Mouse (Mus musculus) T-cell, adult 2 months (primary cell): ENCODE measurements around the gene Prokr2.

Experiments
- DNase-seq: peaks from one replicate; pipeline ENCODE4 v3.0.0; 2022; ENCODE audit warnings: low spot score

Gene Prokr2

DNA sequence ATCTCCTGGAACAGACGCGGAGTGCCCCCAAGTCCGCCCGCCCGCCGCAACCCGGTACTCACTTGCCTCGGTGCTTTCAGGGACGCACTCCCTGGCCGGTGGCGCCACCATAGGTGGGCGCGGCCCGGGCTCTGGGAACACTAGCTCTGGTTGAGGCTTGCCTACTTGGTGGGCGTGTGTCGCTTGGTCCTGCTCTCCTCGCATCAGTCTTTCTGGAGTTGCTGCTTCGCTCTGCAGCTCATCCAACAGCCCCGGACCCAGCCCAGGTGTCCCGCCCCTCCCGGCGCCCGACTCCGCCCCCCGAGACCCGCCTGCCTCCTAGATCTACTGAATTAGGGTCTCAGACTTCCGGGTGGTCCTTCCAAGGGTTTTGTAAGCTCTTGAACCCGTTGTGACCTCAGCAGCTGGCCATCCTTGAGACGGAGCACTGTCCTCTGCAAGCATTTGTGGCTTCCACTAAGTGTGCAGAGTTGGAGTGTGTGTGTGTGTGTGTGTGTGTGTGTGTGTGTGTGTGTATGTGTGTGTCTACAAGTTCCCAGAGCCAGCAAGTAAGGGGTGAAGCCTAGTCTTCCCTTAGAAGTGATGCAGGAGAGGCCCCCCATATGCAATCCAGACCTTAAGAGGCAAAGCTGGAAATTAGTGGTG, at the start of gene Prokr2:
TSS of gene Prokr2 (minus strand) at position 254 of the 645 bp plus-strand sequence.
- no peak for DNase-seq

DNA sequence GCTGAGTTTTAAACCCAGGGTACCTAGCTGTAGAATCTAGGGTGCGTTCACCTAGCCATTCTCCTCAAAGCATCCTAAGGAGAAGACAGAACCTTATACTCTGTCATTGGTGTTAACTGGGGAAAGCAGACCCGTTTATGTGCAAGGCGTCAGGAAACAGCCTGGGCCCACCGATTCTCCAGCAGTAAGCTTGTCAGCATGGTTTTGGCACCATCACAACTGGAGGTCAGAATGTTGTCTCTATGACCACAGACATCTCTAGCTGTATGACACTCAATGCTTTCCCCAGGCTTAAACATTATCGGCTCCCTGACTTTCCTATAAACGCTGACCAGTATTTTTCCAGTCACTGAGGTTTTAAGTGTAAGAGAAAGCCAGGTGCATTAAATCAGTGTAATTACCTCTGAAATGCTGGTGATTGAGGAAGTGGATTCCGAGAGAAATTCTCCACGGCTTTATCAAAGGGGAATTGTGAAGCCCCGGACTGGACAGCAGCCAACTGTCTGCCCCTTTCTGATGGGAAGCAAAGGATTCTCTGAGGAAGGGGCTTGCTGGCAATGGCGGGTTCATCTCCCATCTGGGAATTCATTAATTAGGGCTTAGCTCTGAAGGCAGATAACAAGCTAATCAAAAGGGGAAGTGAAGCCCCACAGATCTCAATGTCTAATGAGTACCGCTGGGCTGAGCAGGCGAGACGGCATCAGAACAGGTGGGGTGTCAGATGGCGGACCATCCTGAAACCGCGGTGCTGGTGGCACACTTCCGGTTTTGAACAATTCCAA, 42.1 kb upstream of the Prokr2 start:
- no peak for DNase-seq

DNA sequence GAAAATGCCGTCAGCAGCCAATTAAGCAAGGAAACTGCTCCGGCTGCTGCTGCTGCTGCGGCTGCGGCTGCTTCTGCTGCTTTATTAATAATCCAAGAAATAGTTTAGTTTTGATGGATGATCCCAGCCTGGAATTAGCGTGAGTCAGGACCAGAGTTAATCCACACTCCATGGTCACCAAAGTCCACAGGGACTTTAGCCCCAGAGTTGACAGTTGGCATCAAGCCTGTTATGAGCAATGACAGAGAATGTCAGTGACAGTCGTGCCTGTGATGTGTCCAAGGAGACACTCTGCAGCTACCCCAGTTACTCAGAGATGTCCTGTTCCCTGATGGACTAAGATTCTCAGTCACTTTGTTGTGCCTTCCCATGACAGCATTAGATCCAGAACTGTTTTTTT, 40.3 kb upstream of the Prokr2 start:
- DNase-seq: no peak

DNA sequence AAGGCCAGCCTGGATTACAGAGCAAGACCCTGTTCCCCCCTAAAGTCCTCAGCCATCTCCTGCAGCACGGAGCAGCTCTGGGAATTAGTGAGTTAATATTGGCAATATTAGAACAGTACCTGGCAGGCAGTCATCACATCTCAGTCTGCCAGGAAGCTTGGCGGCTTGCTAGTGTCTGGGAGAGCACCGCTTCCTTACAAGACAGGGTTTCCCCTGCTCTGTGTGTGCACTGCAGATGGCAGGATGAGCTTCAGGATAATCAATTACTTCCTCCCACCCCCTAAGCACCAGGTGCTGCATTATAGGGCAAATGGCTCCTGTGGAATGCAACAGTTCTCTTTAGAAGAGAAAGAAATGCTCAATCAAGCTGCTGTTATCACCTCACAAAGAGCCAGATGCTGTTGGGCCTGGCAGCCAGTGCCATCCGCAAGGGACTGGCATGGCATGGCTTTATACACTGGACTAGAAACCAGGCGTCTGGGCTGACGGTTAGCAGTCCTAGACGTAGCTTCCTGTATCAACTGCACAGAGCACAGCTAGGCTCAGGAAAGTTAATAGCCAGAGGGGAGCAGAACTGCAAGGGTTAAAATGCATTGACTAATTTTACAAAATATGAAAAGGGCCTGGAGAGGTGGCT, 38.3 kb upstream of the Prokr2 start:
- DNase-seq: no peak

DNA sequence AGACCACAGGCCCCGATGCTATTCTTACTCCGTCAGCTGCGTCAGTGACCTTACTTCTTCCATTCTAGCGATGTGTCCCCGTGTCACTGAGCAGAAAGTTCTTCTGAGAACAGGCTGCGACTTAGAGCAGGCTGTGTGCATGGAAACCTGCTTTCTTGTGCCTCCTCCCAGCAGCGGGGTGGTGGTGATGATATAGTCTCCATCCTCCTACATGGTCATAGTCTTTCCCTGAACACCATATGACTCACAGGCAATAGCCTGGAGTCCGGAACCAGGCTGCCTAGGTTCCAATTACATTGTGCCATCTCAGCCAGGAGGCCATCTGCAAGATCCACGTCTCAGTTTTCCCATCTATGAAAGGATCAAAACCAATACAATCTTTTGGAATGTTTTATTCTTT, 37.6 kb upstream of the Prokr2 start:
- no peak for DNase-seq

DNA sequence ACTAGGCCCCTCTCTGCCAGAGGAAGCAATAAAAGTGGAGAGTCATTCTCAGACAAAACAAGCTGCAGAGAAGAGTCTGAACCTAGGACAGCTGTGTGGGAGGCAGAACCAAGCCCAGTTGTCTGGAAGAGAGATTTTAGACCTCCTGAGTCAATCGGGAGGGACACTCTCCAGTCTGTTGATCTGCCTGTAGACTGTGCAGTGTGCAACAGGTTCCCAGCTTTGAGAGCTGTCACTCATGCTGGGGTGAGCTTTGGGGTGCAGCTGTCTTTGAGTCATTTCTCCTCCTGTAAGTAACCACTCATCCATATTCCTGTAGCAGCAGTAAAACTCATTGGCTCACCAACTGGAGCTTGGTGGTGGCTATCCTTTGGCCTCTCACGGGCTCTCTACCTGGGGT, 33.2 kb upstream of the Prokr2 start:
- DNase-seq: no peak

DNA sequence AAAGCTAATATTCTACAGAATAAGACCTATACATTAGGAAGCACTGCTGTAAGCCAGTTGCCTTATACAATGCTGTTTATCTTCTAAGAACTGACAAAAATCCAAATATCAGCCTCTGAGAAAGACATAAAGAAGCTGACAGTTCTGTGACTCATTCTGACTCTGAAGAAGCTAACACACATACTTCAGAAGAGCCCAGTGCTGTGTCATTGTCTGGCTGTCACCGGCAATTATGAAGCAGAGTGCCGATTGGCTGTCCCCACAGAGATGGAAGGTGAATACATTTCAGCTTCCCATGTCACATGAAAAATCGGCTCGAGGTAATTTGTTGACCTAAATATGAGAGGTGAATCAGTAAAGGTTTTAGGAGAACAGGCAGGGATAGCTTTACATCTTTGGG, 24.9 kb upstream of the Prokr2 start:
- no peak for DNase-seq

DNA sequence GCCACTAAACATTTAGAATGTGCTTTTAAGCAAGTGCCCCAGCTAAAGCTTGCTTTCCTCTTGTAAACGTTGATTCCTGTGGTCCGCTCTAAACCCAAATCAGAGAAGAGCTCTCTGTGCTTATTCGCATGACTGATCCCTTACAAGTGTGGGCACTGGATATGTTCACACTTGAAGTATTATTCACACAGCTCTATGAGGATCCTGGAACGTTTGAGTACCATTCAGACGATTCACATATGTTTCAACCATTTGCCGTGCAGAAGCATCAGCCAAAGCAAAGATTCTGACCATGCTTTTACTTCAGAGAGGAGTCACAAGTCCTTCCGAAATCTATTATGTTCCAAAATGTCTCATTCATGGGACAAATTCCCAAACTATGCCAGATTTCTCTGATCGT, 12.9 kb upstream of the Prokr2 start:
- DNase-seq: no peak

DNA sequence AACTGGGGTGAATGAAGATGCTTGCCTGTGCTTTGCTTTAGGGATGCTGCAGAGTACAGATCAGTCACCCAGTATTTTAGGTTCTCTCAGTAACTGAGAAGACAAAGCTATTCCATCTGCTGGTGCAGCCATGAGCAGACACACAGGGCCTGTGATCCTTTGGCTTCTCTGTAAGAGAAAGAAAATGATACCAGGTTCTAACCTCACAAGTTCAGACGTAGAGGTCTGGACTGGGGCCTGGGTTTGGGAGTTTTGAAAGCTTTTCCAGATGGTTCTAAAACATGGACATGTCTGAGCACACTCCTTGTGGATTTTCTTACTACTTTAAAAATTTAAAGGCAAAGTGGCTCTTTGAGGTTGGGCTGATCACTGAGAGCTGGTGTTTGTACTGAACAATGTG, 10.5 kb upstream of the Prokr2 start:
- DNase-seq: no peak

DNA sequence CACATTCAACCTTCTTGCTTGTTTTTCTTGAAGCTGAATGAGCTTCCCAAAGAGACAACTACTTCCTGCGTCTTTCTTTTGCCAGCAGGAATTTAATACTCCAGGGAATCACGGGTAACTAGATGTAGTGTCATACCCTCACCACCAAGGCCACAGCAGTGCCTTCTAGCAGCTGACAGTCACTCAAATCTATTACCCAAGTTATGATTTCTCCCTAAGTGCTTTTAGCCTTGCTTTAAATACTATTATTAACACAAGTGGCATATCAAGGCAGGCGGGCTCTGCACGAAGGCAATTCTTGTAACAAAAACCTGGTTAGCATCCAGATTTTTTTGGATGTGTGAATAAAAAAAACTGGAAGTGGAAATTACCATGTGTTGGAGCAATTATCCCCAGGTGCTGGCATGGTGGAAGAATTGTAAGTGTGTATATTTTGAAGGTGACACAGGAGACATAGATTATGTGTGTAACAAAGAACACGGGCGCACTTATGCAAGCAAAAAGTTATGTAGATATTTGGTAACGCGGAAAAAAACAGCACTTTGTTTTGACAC, 5.4 kb upstream of the Prokr2 start:
- DNase-seq: no peak

DNA sequence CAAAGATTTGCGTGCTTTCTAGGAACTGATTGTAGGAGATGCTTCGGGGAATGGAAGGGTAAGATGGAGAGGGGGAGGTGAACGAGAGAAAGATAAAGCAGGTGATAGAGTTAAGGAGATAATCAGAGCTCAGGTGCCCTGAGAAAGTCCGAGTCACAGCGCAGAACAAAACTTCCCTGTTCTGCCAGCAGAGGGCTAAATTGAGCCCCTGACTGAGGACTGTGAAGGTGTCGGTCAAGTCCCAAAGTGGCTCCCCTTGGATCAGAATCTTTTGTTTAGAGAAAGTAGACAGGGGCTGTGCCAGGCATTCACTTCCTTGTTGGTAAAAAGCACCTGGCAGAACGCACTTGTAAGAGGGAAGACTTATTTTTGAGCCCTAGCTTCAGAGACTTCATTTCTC, 4.3 kb upstream of the Prokr2 start:
- DNase-seq: no peak

DNA sequence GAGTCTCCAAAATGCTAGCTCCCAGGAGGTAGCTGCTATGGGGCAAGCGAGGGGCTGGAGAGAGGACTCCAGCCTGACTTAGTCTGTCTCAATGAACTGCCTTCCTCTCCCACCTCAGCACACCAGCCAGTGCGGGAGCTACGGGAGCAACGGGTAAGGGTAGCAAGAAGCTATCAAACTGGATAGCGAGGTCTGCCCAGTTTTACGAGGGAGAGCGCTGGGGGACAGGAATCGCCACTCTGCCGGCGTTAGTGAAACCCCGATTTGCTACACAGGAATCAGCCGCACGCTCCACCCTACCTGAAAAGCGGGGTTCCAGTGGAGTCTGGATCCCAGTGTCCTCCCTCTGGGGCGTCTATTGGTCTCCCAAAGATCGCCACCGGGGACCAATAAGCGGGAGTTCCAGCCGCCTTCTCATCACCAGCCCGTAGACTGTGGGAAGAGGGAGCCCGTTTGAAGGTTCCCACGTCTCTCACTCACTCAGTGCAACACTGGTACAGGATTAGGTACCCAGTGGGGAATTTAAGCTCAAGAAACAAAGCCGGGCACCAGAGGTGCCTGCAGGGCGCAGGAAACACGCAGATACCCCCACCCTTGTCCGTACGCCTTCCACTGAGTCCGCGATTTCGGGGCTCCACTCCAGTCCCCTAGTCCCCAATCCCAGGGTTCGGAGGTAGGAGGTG, 595 bp downstream of the Prokr2 start:
- DNase-seq: no peak

DNA sequence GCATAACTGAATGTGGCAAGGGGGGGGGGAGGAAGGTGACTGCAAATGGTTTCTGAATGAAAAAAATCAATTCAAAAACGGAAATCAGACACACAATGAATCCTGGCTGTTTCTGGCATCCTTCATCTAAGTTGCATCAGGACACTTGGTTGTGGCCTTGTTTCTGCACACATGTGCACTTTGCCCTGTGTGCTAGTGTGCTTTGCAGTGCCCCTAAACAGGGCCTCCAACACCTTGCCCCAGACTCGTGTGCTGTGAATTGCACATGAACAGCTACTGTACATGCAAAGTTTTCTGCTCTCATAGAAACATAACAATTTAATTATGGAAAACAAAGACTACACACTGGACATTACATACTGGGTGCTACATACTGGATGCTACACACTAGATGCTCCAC, 2.9 kb downstream of the Prokr2 start:
- no peak for DNase-seq

DNA sequence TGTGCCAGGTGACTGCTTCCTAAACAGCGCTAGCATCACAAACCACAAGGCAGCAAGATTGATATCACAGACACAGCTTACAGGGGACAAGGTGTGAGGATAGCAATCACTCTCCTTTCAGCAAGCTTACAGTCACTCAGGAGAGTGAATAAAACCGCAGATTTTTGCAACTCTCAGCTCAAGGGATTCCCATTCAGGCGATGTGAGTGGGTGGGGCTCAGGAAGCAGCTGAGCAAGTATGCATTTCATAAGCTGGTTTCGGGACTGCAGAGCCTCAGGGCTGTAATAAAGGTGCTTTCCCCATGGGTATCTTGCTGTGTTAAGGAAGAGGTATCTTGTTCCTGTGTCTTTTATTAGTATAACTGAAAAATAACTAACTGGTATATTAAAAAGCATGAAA, 5.6 kb downstream of the Prokr2 start:
- DNase-seq: no peak

DNA sequence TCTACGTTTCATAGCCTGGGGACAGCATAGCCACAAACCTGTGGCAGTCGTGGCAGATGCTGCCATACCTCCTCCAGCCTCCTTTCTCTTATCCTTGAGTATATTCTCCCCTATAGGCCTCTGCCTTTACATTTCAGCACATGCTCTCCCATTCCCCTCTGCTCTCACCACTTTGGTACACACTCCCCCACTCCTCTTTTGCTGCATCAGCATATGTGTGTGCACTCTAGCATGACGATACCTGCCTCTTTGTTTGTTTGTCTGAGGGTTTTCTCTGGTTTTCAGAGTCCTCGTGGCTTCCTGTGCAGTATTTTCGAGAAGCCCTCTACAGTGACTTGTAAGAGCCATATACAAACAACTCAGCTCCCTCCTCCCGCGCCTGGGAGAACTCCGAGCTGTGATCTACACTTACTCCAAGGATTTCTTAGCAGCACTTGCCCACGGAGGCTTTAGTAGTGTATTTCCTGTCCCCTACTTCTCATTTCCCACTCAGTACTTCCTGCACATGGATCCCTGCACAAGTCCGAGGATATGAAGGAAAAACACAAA, 6.6 kb downstream of the Prokr2 start:
- DNase-seq: no peak

DNA sequence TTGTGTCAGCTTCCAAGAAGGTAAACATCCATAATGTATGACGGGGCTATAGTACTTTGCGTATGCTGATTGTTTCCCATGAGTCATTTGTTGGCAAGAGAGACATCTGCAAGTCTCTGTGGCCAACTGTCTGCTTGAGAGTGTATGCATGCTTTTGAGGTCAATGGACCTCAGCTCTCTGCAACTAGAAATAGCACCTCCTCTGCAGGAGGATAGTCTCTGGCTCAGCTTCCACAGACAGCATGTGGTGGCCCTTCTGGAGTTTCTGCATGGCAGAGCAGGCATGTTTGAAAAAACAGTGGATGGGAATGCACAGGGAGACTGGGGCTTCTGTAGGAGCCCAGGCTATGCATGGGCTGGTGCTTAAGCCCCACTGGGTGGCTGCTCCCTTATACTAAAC, 7.8 kb downstream of the Prokr2 start:
- DNase-seq: no peak

DNA sequence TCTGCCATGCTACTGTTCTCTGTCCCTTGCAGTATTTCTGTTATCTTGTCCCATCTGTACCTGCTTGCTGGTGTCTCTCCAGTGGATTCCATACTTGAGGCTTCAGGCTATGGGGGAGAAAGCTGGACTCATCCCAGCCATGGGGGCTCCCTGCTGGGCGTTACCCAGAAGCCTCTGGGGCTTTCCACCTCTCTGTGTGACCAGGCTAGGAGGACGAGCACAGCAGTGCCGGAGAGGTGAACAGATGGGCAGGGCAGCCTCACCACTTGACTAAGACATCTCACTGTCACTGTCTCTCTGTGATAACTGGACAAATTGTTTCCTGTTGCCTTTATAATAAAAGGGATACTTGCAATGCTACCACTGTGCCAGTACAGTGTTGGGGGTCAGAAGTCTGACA, 9.5 kb downstream of the Prokr2 start:
- no peak for DNase-seq

DNA sequence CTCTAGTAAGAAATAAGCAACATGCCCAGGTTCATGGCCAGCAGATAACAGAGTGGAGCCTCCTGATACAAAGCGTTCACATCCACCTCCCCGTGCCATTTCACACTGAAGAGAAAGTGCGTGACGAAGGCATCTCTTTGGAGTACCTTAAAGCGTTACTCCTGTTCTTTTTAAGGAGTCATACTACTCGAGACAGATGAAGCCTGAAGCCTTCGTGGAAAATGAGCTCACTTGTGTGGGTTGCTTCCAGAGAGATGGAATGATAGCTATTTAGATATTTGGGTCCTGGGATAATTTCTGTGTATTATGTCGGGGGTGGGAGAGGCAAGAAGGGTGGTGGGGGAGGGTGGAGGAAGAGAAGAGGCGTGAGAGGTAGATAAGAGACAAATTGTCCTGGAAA, 10.1 kb downstream of the Prokr2 start:
- no peak for DNase-seq

DNA sequence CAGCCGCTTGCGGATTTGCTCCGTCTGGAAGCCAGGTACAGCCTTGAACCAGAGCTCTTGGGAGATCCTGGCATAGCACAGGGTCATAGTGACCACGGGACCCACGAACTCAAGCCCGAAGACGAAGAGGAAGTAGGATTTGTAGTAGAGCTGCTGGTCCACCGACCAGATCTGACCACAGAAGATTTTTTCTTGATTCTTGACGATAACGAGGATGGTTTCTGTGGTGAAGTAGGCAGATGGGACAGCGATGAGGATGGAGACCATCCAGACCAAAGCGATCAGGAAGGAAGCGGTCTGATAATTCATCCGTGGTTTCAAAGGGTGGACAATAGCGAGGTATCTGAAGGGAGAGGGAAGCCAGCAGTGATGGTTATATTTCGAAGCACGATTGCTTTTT, 11.5 kb downstream of the Prokr2 start:
- no peak for DNase-seq

DNA sequence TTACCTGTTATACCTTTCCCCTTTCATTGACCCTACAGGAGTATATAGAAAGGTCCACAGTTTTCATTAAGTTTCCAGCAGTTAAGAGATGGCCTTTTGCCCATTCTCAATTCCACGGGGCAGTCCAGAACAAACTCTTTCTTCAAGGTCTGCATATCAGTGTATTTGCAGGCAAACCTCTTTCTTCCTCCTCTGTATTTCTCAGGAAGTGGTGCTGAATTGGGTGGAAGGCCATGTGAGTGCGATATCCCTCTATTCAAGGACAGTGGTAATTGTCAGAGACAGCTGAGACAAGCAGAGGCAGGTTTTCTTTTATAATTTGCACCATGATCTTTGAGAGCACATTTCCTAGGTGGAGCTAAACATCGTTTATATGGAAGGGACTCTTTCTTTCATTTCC, 16.8 kb downstream of the Prokr2 start:
- no peak for DNase-seq

DNA sequence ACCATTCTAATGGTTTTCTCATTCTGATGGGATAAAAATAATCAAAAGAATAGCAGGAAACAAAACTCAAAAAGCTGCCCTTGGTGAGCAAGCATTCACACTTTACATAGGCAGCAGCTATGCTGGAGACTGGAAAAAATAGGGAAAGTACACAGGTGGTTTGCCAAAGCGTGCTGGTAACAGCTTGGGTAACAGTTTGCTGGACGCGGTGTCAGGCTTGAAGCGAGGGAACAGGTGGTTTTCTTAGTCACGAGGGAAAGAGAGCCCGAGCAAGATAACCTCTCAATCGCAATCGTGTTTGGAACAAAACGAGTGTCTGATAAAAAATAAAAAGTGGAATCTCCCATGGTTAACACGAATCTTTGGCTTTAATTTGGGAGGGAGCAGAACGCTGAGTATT, 41.4 kb downstream of the Prokr2 start:
- no peak for DNase-seq

DNA sequence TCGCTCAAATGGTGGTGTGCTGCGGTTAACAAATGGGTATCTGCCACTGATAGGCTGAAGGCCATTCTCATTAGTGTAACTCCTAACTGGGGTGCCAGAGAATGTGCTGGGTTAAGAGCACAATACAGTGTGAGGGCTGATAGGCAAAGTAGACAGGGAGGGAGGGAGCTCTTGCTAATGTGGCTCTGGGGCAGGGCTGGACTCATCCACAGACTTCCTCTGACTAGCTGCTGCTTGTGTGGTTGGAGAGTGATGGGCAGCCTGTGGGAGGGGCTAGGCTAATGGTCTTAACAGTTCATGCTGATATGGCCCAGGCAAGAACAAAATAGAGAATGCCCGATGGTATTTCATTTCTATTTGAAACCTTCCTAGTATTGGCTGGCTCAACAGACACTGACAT, 44.0 kb downstream of the Prokr2 start:
- DNase-seq: no peak
